Mouse (Mus musculus): ENCODE measurements around the gene D130052B06Rik. TPM values are rescaled to one million over a fixed set of nuclear protein-coding genes. Genes with fewer than 3 reads are reported as not detected.

The D130052B06Rik gene
- polyA plus RNA-seq, 1 experiment, result not detected

DNA sequence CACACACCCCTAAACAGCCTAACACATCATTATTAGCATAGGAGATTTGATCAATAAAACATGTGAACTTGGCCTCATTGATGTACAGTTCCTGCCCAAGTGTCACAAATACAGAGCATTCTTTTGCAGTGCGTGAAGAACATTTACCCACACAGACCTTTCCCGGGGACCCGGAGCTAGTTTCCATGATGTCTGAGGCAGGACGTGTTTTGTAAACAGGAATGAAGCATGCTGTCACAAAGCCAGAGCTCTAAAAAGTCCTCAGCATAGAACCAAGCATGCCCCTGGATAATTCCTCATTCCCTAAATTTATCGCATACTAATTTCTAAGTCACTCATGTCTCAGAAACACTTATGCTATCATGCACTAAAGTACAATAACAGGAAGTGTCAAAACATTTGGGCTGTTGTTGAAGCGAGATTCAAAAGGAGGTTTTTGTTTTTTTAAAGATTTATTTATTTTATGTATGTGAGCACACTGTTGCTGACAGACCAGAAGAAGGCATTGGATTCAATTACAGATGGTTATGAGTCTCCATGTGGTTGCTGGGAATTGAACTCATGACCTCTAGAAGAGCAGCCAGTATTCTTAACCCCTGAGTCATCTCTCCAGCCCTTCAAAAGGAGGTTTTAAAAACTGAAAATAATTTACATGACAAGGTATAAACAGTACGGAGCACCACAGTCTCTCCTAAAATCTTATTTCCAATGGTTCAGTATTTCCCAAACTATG, 56.9 kb downstream of the D130052B06Rik start:
- Histone ChIP-seq H3K4me3 (ENCODE audit: insufficient read depth, low read length) (no peak overlapping the region), H3K27ac (ENCODE audit: insufficient read depth, low read length) (peak overlapping the region; percentile 80), H3K4me1 (ENCODE audit: control insufficient read depth, insufficient read depth, low read length) (peaks cover 10% of the 10 kb centered on the region)
- TF ChIP-seq CTCF (IDR thresholded peaks at IDR 0.05; ENCODE audit: borderline replicate concordance, insufficient read depth, low read length) (no peak), POLR2A (IDR thresholded peaks at IDR 0.05; ENCODE audit: low read depth, low read length) (no peak)

DNA sequence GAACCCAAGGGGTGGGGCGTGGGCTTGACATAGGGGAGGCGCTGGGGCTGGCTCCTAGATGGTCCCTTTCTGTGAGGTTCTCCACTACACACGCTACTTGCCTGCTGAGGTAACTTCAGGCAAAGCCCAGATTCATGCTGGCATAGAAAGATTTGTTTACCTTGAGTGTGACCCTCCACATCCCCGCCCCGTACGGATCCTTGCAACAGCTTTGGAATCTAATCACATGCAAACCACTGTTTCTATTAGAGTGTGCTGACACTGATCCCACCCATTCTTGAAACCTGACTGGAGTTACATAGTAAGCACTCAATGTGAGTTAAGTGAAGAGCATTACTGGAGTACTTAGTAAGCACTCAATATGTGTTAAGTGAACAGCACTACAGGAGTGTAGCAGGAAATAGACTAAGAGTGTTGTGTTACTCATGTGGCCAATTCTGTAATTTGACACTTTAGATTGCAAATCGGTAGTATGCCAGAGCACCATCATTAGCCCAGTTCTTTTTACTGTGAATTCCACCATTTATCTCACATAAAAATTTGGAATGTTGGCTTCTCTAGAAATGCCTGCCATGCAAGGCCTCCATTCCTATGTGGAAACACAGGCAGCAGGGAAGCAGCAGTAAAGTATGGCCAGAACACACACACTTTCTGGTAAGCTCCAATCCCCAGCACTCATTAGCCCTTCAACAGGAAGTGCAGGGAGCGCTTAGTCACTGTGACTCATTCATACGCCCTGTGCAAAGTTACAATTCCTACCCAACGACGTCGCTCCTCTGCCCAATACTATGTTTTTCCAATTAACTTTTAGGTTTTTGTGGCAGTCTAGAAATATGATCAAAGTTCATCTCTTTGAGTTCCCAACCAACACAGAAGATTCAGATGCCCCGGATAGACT, 61.2 kb downstream of the D130052B06Rik start:
- peak overlapping the region; percentile 86 for H3K27ac ChIP-seq (ENCODE audit: insufficient read depth, low read length)
- TF ChIP-seq CTCF (IDR thresholded peaks at IDR 0.05; ENCODE audit: borderline replicate concordance, insufficient read depth, low read length), result no peak
- no peak for TF ChIP-seq POLR2A (IDR thresholded peaks at IDR 0.05; ENCODE audit: low read depth, low read length)
- H3K4me3 ChIP-seq (ENCODE audit: insufficient read depth, low read length), result no peak overlapping the region
- peaks cover 18% of the 10 kb centered on the region for H3K4me1 ChIP-seq (ENCODE audit: control insufficient read depth, insufficient read depth, low read length)

DNA sequence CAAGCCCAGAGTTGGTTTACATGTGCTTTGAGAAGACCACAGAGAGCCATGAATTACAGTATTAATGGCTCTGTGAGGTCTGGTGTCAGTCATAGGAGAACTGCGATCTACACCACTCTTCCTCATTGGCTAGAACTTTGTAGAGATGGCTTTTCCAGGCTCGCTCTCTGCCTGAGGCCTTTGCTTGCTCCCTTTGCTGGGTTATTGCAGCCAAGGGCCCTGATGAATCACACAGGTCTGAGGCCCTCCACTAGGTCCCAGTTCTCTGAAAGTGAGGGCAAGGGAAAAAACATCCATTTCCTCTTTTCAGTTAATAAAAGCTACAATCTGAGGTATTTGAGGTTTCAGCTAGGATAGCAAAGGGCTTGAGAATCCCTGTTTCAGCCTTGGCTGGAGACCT, 64.5 kb downstream of the D130052B06Rik start:
- H3K4me1 ChIP-seq (ENCODE audit: control insufficient read depth, insufficient read depth, low read length), result peaks cover 13% of the 10 kb centered on the region
- H3K27ac ChIP-seq (ENCODE audit: insufficient read depth, low read length), result peak overlapping the region; percentile 61
- no peak overlapping the region for H3K4me3 ChIP-seq (ENCODE audit: insufficient read depth, low read length)
- no peak for TF ChIP-seq CTCF (IDR thresholded peaks at IDR 0.05; ENCODE audit: borderline replicate concordance, insufficient read depth, low read length)
- TF ChIP-seq POLR2A (IDR thresholded peaks at IDR 0.05; ENCODE audit: low read depth, low read length), result no peak

DNA sequence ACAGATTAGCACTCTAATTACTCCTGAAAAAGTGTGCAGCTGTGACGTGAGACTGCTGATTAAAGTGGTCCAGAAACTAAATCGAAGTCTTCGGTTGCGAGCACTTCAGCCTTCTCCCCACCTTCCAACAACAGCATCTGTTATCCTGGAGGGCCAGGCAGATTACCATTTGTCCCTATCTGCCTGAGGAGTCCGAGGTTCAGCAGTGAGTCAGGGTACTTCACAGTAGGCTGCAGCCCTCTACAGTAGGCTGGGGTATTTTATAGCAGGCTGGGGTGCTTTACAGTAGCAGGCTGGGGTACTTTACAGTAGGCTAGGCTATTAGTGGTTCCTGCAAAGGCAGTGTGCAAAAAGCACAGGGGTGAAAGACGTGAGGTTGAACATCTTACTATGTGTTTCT, 69.3 kb downstream of the D130052B06Rik start:
- TF ChIP-seq POLR2A (IDR thresholded peaks at IDR 0.05; ENCODE audit: low read depth, low read length) (no peak), CTCF (IDR thresholded peaks at IDR 0.05; ENCODE audit: borderline replicate concordance, insufficient read depth, low read length) (no peak)
- Histone ChIP-seq H3K4me1 (ENCODE audit: control insufficient read depth, insufficient read depth, low read length) (peaks cover 3% of the 10 kb centered on the region), H3K4me3 (ENCODE audit: insufficient read depth, low read length) (no peak overlapping the region), H3K27ac (ENCODE audit: insufficient read depth, low read length) (no peak overlapping the region)

DNA sequence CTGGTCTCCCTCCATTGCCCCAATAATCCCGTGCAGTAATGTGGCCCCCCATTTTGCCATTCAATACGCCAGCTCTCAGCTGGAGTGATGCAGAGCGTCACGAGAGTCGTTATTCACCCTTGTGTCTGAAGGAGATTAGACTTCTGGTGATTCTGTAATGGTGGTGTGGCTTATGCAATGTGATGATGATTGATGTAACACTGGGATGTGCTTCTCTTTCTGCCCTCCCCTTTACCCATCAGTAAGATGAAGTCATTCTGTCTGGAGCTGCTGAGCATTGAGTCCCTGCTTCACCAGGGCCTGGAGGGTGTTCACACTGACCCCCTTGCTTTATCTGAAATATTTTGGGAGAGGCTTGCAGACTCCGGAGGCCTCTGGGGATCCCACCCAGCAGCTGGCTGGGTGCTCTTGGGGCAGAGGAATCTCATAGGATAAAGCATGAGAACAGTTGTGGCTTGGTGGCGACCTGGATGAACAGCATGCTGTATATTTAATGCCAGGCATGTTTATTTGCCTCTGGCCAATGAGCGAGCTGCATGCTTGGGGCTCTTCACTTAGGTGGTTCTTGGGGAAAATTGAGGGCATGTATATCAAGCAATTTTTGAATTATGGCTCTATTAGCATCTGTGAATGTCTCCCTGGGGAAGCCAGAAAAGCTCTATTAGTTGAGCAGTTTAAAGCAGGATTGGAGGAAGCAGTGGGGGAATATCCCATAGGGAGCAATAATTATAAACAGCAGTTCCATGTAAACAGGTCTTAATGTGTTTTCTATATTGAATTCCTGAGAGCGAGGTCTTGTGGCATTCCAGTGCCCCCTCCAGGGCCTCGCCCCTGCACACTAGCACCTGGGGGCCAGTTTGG, 71.2 kb downstream of the D130052B06Rik start:
- Histone ChIP-seq H3K4me1 (ENCODE audit: control insufficient read depth, insufficient read depth, low read length) (no peaks in the 10 kb centered on the region), H3K4me3 (ENCODE audit: insufficient read depth, low read length) (no peak overlapping the region), H3K27ac (ENCODE audit: insufficient read depth, low read length) (no peak overlapping the region)
- TF ChIP-seq CTCF (IDR thresholded peaks at IDR 0.05; ENCODE audit: borderline replicate concordance, insufficient read depth, low read length) (no peak), POLR2A (IDR thresholded peaks at IDR 0.05; ENCODE audit: low read depth, low read length) (no peak)

Other genes with a start within 250 kb of the D130052B06Rik start
- gene Ranbp17, start 85.6 kb upstream of the D130052B06Rik start, polyA plus RNA-seq (2011; ENCODE audit: insufficient read length, low read depth, missing spikeins), result 5.9 and 6.7 TPM in 2 replicates
- not detected in 2 replicates for gene Gabrp, start 20.3 kb upstream of the D130052B06Rik start, polyA plus RNA-seq (2011; ENCODE audit: insufficient read length, low read depth, missing spikeins)

All from embryonic fibroblast, embryonic 13.5 days (primary cell).